Mouse (Mus musculus) kidney, postnatal 25 days (tissue): ENCODE measurements at regions not wholly inside any gene's neighbourhood (a gene's known extent, or its start where the extent isn't known, plus 50 kb on each side); places are given as distances from the start of the nearest gene placed in this dataset.
"Not testable (repeated sequence)": the region's sequence is repeated elsewhere in the genome, so short reads cannot be mapped to it uniquely, and the experiment has no call there.

Experiments
- DNase-seq, 2 experiments: peaks; one replicate each; pipeline ENCODE4 v3.0.0; 2021; ENCODE audit warnings: mixed read lengths in 2 of 2

GRCm38 (mm10) chr5:64700030-64700429, 103.2 kb upstream of the Klf3 start:
- DNase-seq: peak in 1 of 2 experiments; percentile 42

- DNase-seq: no peak
Observed at GRCm38 (mm10) chr5:64701219-64701779, 101.9 kb upstream of the Klf3 start.

GRCm38 (mm10) chr5:64701780-64702231, 101.4 kb upstream of the Klf3 start:
- peak; percentile 57 to 77 for DNase-seq

- DNase-seq: not testable (repeated sequence)
Observed at GRCm38 (mm10) chr5:64702404-64702803, 100.8 kb upstream of the Klf3 start.

- peak; percentile 53 to 71 for DNase-seq
Observed at GRCm38 (mm10) chr5:64703091-64703872, 99.9 kb upstream of the Klf3 start.

GRCm38 (mm10) chr5:64704144-64704543, 99.0 kb upstream of the Klf3 start:
- peak; percentile 67 to 75 for DNase-seq

- DNase-seq: no peak
Observed at GRCm38 (mm10) chr5:64706586-64706985, 96.6 kb upstream of the Klf3 start.

- no peak for DNase-seq
Observed at GRCm38 (mm10) chr5:64709146-64709545, 94.0 kb upstream of the Klf3 start.

- DNase-seq: no peak
Observed at GRCm38 (mm10) chr5:64710236-64710635, 93.0 kb upstream of the Klf3 start.

- no peak for DNase-seq
Observed at GRCm38 (mm10) chr5:64710968-64711367, 92.2 kb upstream of the Klf3 start.

GRCm38 (mm10) chr5:64714221-64714653, 89.0 kb upstream of the Klf3 start:
- DNase-seq: no peak

GRCm38 (mm10) chr5:64714710-64715109, 88.5 kb upstream of the Klf3 start:
- no peak for DNase-seq

- no peak for DNase-seq
Observed at GRCm38 (mm10) chr5:64716551-64716950, 86.6 kb upstream of the Klf3 start.

GRCm38 (mm10) chr5:64722211-64722610, 81.0 kb upstream of the Klf3 start:
- no peak for DNase-seq

GRCm38 (mm10) chr5:64727847-64728246, 75.3 kb upstream of the Klf3 start:
- no peak for DNase-seq

GRCm38 (mm10) chr5:64732356-64732755, 70.8 kb upstream of the Klf3 start:
- DNase-seq: no peak

GRCm38 (mm10) chr5:64736985-64737384, 66.2 kb upstream of the Klf3 start:
- DNase-seq: no peak

- no peak for DNase-seq
Observed at GRCm38 (mm10) chr5:64738096-64738780, 65.0 kb upstream of the Klf3 start.

GRCm38 (mm10) chr5:64738781-64739310, 64.3 kb upstream of the Klf3 start:
- no peak for DNase-seq

GRCm38 (mm10) chr5:64739311-64740261, 63.6 kb upstream of the Klf3 start:
- DNase-seq: peak in 1 of 2 experiments; percentile 41

GRCm38 (mm10) chr5:64744041-64744440, 59.1 kb upstream of the Klf3 start:
- no peak for DNase-seq

GRCm38 (mm10) chr5:64744455-64744854, 58.7 kb upstream of the Klf3 start:
- no peak for DNase-seq
